Mouse (Mus musculus) hindbrain, embryonic 10.5 days (tissue): Measurements from ENCODE around the gene Foxn1. TPM values are rescaled to one million over a fixed set of nuclear protein-coding genes. Genes with fewer than 3 reads are reported as not detected.

ENCODE experiments used
- DNase-seq: peaks from one replicate; pipeline ENCODE4 v3.0.0-alpha.2; 2017; ENCODE audit warnings: low spot score
- H3K27ac ChIP-seq: fragments of 300-500 bp; sonication (generic); 2 replicates; pipeline ENCODE4 v1.5.1; 2016; ENCODE audit warnings: mild to moderate bottlenecking, moderate library complexity
- H3K27me3 ChIP-seq: fragments of 300-500 bp; sonication (generic); 2 replicates; pipeline ENCODE4 v1.6.1; 2016; ENCODE audit warnings: mild to moderate bottlenecking; ENCODE audit not compliant: poor library complexity, insufficient read depth, severe bottlenecking
- H3K36me3 ChIP-seq: fragments of 300-500 bp; sonication (generic); 2 replicates; pipeline ENCODE4 v1.6.1; 2016; ENCODE audit warnings: mild to moderate bottlenecking, moderate library complexity
- H3K4me1 ChIP-seq: fragments of 300-500 bp; sonication (generic); replicated peaks from 2 replicates; pipeline ENCODE4 v1.6.1; 2016; ENCODE audit warnings: mild to moderate bottlenecking
- H3K4me3 ChIP-seq: fragments of 300-500 bp; sonication (generic); 2 replicates; pipeline ENCODE4 v1.5.1; 2016; ENCODE audit warnings: mild to moderate bottlenecking, moderate library complexity
- H3K9me3 ChIP-seq: fragments of 300-500 bp; sonication (generic); 2 replicates; pipeline ENCODE4 v1.6.1; 2016; ENCODE audit warnings: mild to moderate bottlenecking, moderate library complexity
- WGBS: fragments of 180-500 bp; shearing (Covaris S2); methylation state at CpG from one replicate; pipeline ENCODE4 v1.1.7; 2016; 5-methylcytosine and 5-hydroxymethylcytosine counted together
- polyA plus RNA-seq: library from polyadenylated mRNA; unstranded; fragments of >200 nt; fragmentation: Nextera tagmentation; extraction: Ambion mirVana; gene quantifications from 2 replicates; pipeline ENCODE4 v1.2.1, GENCODE M21; 2016

Gene Foxn1
- polyA plus RNA-seq, 1 experiment from 2014 or later = not detected

- Histone ChIP-seq H3K27ac (peak overlapping the region; percentile 87), H3K27me3 (no peaks in the 10 kb centered on the region), H3K9me3 (no peaks in the 10 kb centered on the region), H3K4me3 (peak overlapping the region; percentile 97), H3K4me1 (peaks cover 19% of the 10 kb centered on the region), H3K36me3 (peaks cover 44% of the 10 kb centered on the region)
- WGBS = 2% methylated on average over 41 of the region's 41 CpGs
- no peak for DNase-seq
Measured at GRCm38 (mm10) chr11:78328512-78329056, 57.8 kb downstream of the Foxn1 start.

- Histone ChIP-seq H3K36me3 (peaks cover 39% of the 10 kb centered on the region), H3K27me3 (no peaks in the 10 kb centered on the region), H3K9me3 (no peaks in the 10 kb centered on the region), H3K27ac (peak within 1 kb of the TSS; percentile 87), H3K4me3 (peak within 1 kb of the TSS; percentile 97), H3K4me1 (peaks cover 26% of the 10 kb centered on the region)
- WGBS = 13% methylated on average over 37 of the region's 37 CpGs
- DNase-seq = peak; percentile 96
Measured at GRCm38 (mm10) chr11:78327634-78328511, 58.5 kb downstream of the Foxn1 start, which contains the start of gene Pigs. Pigs (plus strand) TSS chr11:78328415.

DNA sequence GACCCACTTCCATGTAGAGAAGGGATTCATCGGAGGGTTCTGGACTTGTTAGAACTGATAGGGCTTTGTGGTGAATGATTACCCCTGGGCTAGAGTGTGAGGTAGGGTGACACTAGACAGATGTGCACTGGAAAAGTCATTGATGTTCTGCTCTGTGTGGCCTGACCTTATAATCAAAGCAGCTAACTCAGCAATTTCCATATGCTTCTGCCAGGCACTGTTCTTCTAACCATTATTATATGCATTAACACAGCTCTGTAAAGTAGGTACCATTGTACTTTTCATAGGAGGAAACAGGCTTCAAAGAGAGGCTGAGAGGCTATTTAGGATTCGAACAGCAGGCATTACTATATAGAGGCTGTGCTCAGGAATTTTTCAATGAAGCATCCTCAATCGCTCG, 59.1 kb downstream of the Foxn1 start:
- Histone ChIP-seq H3K36me3 (peaks cover 39% of the 10 kb centered on the region), H3K27ac (no peak overlapping the region), H3K9me3 (no peaks in the 10 kb centered on the region), H3K4me3 (no peak overlapping the region), H3K4me1 (peaks cover 33% of the 10 kb centered on the region), H3K27me3 (no peaks in the 10 kb centered on the region)
- WGBS = 94% methylated on average over 4 of the region's 4 CpGs
- DNase-seq = no peak

GRCm38 (mm10) chr11:78324965-78325364, 61.4 kb downstream of the Foxn1 start:
- H3K27ac ChIP-seq = no peak overlapping the region
- H3K4me3 ChIP-seq = no peak overlapping the region
- peaks cover 33% of the 10 kb centered on the region for H3K4me1 ChIP-seq
- no peak for DNase-seq
- WGBS = 91% methylated on average over 12 of the region's 12 CpGs
- no peaks in the 10 kb centered on the region for H3K27me3 ChIP-seq
- H3K36me3 ChIP-seq = peaks cover 58% of the 10 kb centered on the region
- H3K9me3 ChIP-seq = no peaks in the 10 kb centered on the region

DNA sequence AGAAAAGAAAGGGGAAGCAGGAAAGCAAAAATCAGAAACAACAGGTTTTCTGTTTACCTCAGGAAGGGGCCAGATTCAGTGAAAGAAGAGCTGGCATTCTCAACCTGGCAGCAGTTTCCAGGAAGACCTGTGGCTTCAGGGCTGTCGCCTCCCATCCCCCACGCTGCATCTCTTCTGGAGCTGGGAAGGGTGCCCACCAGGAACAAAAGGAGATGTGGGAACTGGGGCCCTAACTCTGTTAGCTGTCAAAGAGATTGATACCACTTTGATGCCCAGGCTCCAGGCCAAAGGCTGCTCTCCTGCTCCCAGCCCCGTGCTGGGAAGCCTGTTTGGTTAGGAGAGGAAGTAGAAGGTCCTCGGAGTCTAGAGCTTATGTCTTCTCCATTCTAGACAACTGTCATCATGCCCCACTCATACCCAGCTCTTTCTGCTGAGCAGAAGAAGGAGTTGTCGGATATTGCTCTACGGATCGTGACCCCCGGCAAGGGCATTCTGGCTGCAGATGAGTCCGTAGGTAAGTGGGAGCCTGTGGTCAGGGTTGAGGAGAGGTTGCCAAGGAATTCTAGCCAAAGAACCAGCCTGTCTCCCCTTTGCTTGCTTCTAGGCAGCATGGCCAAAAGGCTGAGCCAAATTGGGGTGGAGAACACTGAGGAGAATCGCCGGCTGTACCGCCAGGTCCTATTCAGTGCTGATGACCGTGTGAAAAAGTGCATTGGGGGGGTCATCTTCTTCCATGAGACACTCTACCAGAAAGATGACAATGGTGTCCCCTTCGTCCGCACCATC, 62.2 kb downstream of the Foxn1 start:
- no peaks in the 10 kb centered on the region for H3K9me3 ChIP-seq
- no peaks in the 10 kb centered on the region for H3K27me3 ChIP-seq
- no peak overlapping the region for H3K4me3 ChIP-seq
- no peak for DNase-seq
- peaks cover 28% of the 10 kb centered on the region for H3K4me1 ChIP-seq
- H3K36me3 ChIP-seq = peaks cover 66% of the 10 kb centered on the region
- 88% methylated on average over 15 of the region's 15 CpGs for WGBS
- H3K27ac ChIP-seq = no peak overlapping the region

DNA sequence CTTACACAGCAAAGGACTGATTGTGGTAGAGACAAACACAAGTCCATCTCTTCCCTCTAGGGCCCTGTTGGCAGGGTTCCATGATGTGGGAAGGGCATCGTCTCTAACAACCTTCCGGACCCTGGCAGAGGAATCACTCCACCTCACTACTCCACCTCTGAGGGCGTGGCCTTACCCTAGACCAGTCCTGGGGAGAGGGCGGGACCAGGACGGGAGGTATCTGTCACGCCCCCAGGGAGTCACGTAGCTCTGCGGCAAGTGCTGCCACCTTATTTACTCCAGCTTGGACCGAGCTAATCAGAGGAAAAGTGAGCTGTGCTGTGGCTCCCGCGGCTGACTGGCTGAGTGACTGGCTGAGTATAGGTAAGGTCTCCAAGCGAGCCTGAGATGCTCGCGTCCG, 63.5 kb downstream of the Foxn1 start, which contains the start of gene Aldoc:
Gene Aldoc (plus strand): TSS at position 109 of the 400 bp plus-strand sequence.
- 7% methylated on average over 15 of the region's 15 CpGs for WGBS
- peak; percentile 35 for DNase-seq
- Histone ChIP-seq H3K9me3 (no peaks in the 10 kb centered on the region), H3K4me1 (peaks cover 20% of the 10 kb centered on the region), H3K27me3 (no peaks in the 10 kb centered on the region), H3K4me3 (0 out of 2 replicates have a peak within 1 kb of the TSS, but pooled peaks have one; percentile 24), H3K27ac (no peak within 1 kb of the TSS; the same call in 1 of the 2 replicates), H3K36me3 (peaks cover 79% of the 10 kb centered on the region)

DNA sequence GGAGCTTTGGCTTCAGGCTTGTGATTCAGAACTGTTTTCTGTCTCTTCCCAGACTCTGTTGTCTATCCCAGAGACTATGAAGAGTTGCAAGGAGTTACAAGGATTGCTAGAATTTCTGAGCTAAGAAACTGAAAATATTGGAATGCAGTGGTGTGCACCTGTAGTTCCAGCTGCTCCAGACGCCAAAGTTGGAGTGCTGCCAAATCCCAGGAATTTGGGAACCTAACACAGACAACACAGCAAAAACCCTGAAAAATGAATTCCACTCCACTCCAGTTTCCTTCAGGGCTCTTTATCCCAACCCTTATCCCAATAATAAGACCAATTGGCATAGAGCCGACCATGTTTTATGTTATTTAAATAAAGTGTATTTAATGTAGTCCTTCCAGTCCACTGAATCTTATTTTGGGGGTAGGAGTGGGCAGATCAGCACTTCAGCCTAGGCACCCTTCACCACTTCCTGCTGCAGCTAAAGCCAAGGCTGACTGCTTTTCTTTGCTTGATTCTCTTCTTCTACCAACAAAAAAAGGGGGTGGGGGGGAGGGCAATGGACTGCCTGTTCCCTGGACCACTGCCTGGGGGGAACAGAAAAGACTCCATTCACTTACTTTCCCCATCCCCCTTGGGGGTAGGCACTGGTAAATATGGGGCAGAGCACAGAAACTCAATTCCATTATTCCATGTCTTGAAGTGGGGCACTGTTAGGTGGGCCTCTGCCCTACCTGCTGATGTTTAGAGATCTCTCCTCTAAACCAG, 64.1 kb downstream of the Foxn1 start:
- Histone ChIP-seq H3K4me3 (no peak overlapping the region), H3K27me3 (no peaks in the 10 kb centered on the region), H3K36me3 (peaks cover 85% of the 10 kb centered on the region), H3K4me1 (peaks cover 20% of the 10 kb centered on the region), H3K27ac (no peak overlapping the region; the same call in 1 of the 2 replicates), H3K9me3 (no peaks in the 10 kb centered on the region)
- 81% methylated on average over 2 of the region's 2 CpGs for WGBS
- no peak for DNase-seq

- Histone ChIP-seq H3K27me3 (no peaks in the 10 kb centered on the region), H3K9me3 (no peaks in the 10 kb centered on the region), H3K27ac (no peak overlapping the region), H3K4me1 (peaks cover 13% of the 10 kb centered on the region), H3K4me3 (no peak overlapping the region), H3K36me3 (peaks cover 97% of the 10 kb centered on the region)
- WGBS = 92% methylated on average over 2 of the region's 2 CpGs
- no peak for DNase-seq
Measured at GRCm38 (mm10) chr11:78318411-78318810, 67.9 kb downstream of the Foxn1 start.

GRCm38 (mm10) chr11:78313662-78314061, 72.7 kb downstream of the Foxn1 start:
- DNase-seq = no peak
- Histone ChIP-seq H3K4me3 (no peak overlapping the region), H3K36me3 (peaks cover 98% of the 10 kb centered on the region), H3K9me3 (no peaks in the 10 kb centered on the region), H3K27me3 (no peaks in the 10 kb centered on the region), H3K4me1 (peaks cover 5% of the 10 kb centered on the region; the same call in 1 of the 2 replicates), H3K27ac (no peak overlapping the region)
- WGBS = 97% methylated on average over 2 of the region's 2 CpGs

DNA sequence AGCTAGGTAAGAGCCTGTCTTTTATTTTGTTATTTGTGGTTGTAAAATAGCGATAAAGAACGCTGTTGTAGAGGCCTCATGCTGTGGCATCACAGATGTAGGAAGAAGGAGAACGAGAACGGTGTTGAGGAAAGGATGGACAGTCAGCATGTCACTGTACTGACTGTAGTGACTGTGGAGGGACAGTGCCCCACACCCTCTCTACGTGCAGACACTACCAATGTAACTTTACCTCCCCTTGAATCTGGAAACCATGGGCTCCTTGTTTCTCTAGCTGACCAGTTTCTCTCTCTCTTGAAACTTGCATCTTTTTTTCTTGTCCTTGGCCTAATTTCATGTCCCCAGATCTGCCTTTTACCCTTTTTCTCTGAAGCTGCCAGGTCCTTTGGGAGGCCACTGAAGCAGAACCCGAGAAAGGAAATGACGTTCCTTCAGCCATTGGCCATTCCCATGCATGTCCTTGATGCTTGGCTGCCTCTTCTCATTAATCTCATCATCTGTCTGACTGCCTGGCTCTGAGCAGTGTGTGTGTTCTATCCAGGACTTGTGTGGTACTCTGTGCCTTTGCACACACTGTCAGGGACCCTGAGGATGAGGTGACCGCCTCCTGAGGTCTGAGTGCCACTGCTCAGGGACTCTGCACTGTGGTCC, 75.4 kb downstream of the Foxn1 start:
- WGBS = 83% methylated on average over 8 of the region's 8 CpGs
- Histone ChIP-seq H3K27ac (no peak overlapping the region), H3K36me3 (peaks cover 98% of the 10 kb centered on the region), H3K4me1 (peaks cover 13% of the 10 kb centered on the region), H3K9me3 (no peaks in the 10 kb centered on the region), H3K4me3 (no peak overlapping the region), H3K27me3 (no peaks in the 10 kb centered on the region)
- DNase-seq = no peak
